Mouse (Mus musculus) embryo, embryonic 11.5 days (tissue): ENCODE measurements around the gene Scgb1b2.

Source experiments
- DNase-seq: peaks from one replicate; pipeline ENCODE4 v3.0.0-alpha.2; 2012; ENCODE audit warnings: low read depth, low spot score

Gene Scgb1b2

DNA sequence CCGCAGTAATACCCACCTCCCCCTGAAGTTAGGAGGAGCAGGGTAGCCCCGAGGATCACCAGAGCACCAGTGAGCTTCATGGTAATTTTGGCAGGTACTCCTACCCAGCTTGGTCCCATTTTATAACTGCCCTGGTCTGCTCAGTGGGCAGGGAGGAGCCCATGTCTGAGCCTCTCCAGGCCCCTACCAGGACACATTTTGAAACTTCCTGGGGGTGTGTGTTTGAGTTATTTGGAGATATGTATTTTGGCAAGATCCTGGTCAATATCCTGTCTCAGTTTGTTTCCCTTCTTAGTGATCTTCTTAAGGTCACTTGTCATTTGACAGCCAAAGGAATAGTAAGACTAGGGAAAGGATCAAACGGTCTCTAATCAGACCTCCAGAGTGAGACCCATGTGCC is at the start of gene Scgb1b2:
TSS of gene Scgb1b2 (minus strand) at position 101 of the 400 bp plus-strand sequence.
- DNase-seq: no peak

DNA sequence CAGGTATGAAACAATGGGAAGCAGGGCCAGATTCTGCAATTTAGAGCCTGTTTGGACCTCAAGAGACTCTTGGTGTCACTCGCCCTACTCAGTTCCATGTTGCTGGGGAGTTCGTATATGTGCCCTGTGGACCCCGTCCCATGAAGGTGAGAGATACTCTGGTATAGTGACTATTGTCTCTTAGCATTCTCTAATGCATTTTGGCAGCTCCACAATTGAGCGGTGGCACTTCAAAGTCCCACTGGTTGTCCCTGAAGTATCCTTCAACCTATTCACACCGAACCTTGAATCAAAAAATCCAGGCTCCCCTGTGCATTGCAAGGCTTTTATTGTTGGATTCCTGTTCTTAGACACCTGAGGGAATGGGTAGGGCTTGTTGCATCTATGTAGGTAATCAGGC is 1.4 kb downstream of the Scgb1b2 start, which contains the start of gene Scgb2b2:
TSS of gene Scgb2b2 (plus strand) at position 301 of the 400 bp plus-strand sequence.
- no peak for DNase-seq
